14 mouse cellular contexts compared by ENCODE assay signal in genomic region chr10:120066319-120066718, GRCm38 (mm10).
"Had no signal": no experiment of that assay in that cellular context is flagged by ENCODE, and none has a peak within 500 bp of the region (broad histone marks: within the 10 kb centered on the region; RNA-seq: fewer than 3 reads in every experiment).

No protein-coding gene starts in this region.

- H3K4me1 ChIP-seq: midbrain, embryonic 10.5 days; midbrain, embryonic 12.5 days; neural tube, embryonic 12.5 days had no signal

- H3K4me3 ChIP-seq: midbrain, embryonic 10.5 days; midbrain, embryonic 12.5 days; myocyte; neural tube, embryonic 12.5 days had no signal

- DNase-seq: lung, adult 18-20 months; lung, embryonic 14.5 days; lung, postnatal 10 days; lung, postnatal 4 days; midbrain, embryonic 14.5 days; right cerebral cortex, postnatal 14 days; thymus, adult 18-20 months; thymus, postnatal 14 days; thymus, postnatal 36 days had no signal

- H3K4me2 ChIP-seq: lung, embryonic 14.5 days; midbrain, embryonic 12.5 days; neural tube, embryonic 12.5 days had no signal

- H3K27ac ChIP-seq: midbrain, embryonic 10.5 days; midbrain, embryonic 12.5 days; neural tube, embryonic 12.5 days had no signal

- ATAC-seq: midbrain, embryonic 16.5 days had no signal

- H3K9ac ChIP-seq: lung, embryonic 14.5 days; midbrain, embryonic 12.5 days; neural tube, embryonic 12.5 days had no signal

- H3K9me3 ChIP-seq: midbrain, embryonic 10.5 days; midbrain, embryonic 12.5 days; neural tube, embryonic 12.5 days had no signal

- H3K27me3 ChIP-seq: midbrain, embryonic 12.5 days; neural tube, embryonic 12.5 days had no signal

- H3K36me3 ChIP-seq: midbrain, embryonic 10.5 days; midbrain, embryonic 12.5 days; neural tube, embryonic 12.5 days had no signal
